Mouse (Mus musculus): Measurements from ENCODE around the gene Dram1.

Dram1 gene

GRCm38 (mm10) chr10:88346454-88347245, 32.2 kb downstream of the Dram1 start:
- DNase-seq: no peak

GRCm38 (mm10) chr10:88345899-88346401, 32.9 kb downstream of the Dram1 start:
- DNase-seq: no peak

- DNase-seq: no peak
Observed at GRCm38 (mm10) chr10:88341368-88341767, 37.5 kb downstream of the Dram1 start.

GRCm38 (mm10) chr10:88340660-88341059, 38.2 kb downstream of the Dram1 start:
- no peak for DNase-seq

GRCm38 (mm10) chr10:88330695-88331094, 48.2 kb downstream of the Dram1 start:
- peak; percentile 34 for DNase-seq

- DNase-seq: peak; percentile 35
Observed at GRCm38 (mm10) chr10:88328056-88328450, 50.8 kb downstream of the Dram1 start.

- DNase-seq: peak; percentile 82
Observed at GRCm38 (mm10) chr10:88327160-88328055, 51.5 kb downstream of the Dram1 start.

GRCm38 (mm10) chr10:88321739-88322138, 57.1 kb downstream of the Dram1 start:
- DNase-seq: no peak

- DNase-seq: no peak
Observed at GRCm38 (mm10) chr10:88320714-88321416, 58.0 kb downstream of the Dram1 start.

- DNase-seq: no peak
Observed at GRCm38 (mm10) chr10:88318179-88318578, 60.7 kb downstream of the Dram1 start.

GRCm38 (mm10) chr10:88317151-88317550, 61.7 kb downstream of the Dram1 start:
- no peak for DNase-seq

GRCm38 (mm10) chr10:88314841-88315240, 64.0 kb downstream of the Dram1 start:
- peak; percentile 22 for DNase-seq

- no peak for DNase-seq
Observed at GRCm38 (mm10) chr10:88309851-88310250, 69.0 kb downstream of the Dram1 start.

- no peak for DNase-seq
Observed at GRCm38 (mm10) chr10:88306235-88306634, 72.6 kb downstream of the Dram1 start.

- DNase-seq: peak; percentile 88
Observed at GRCm38 (mm10) chr10:88304302-88304701, 74.6 kb downstream of the Dram1 start.

GRCm38 (mm10) chr10:88303079-88303478, 75.8 kb downstream of the Dram1 start:
- DNase-seq: peak; percentile 21

GRCm38 (mm10) chr10:88301802-88302470, 76.9 kb downstream of the Dram1 start:
- no peak for DNase-seq

GRCm38 (mm10) chr10:88296991-88297390, 81.9 kb downstream of the Dram1 start:
- no peak for DNase-seq

GRCm38 (mm10) chr10:88295091-88295490, 83.8 kb downstream of the Dram1 start:
- no peak for DNase-seq

- DNase-seq: no peak
Observed at GRCm38 (mm10) chr10:88288061-88288460, 90.8 kb downstream of the Dram1 start.

GRCm38 (mm10) chr10:88287261-88287660, 91.6 kb downstream of the Dram1 start:
- DNase-seq: no peak

- DNase-seq: no peak
Observed at GRCm38 (mm10) chr10:88284343-88284990, 94.4 kb downstream of the Dram1 start.
